Mouse (Mus musculus): ENCODE results near the gene Rnf150. TPM values are rescaled to one million over a fixed set of nuclear protein-coding genes. Genes with fewer than 3 reads are reported as not detected.

Gene Rnf150
- total RNA-seq, 4 experiments from 2014 or later: 45.4 to 53.8 (median 50.5) TPM

Other genes with a start within 250 kb of the Rnf150 start
- 10 to 100 TPM; 31.6 to 35.9 (median 33.7) TPM for gene Zfp330, start 89.2 kb upstream of the Rnf150 start, total RNA-seq (2022)